Mouse (Mus musculus): ENCODE results near the gene Nceh1.
A peak's percentile ranks its signal among the peaks of the same experiment; 100 is the strongest.

Gene Nceh1

GRCm38 (mm10) chr3:27182733-27183600 is at the start of gene Nceh1:
Gene Nceh1, plus strand, starts transcription at chr3:27182965.
- peak; percentile 97 to 98 for DNase-seq

- no peak for DNase-seq
Observed at GRCm38 (mm10) chr3:27140101-27140500, 42.7 kb upstream of the Nceh1 start.

GRCm38 (mm10) chr3:27143570-27143969 is 39.2 kb upstream of the Nceh1 start:
- no peak for DNase-seq

- DNase-seq = peak; percentile 16 to 66
Observed at GRCm38 (mm10) chr3:27145733-27146132, 37.0 kb upstream of the Nceh1 start.

GRCm38 (mm10) chr3:27153191-27153671 is 29.5 kb upstream of the Nceh1 start:
- peak; percentile 50 to 53 for DNase-seq

- peak; percentile 99 to 100 for DNase-seq
Observed at GRCm38 (mm10) chr3:27153701-27154209, 29.0 kb upstream of the Nceh1 start, which contains the start of gene Ect2. Gene Ect2, minus strand, starts transcription at chr3:27153878.

- DNase-seq = no peak
Observed at GRCm38 (mm10) chr3:27154280-27154679, 28.5 kb upstream of the Nceh1 start.

GRCm38 (mm10) chr3:27155051-27155855 is 27.5 kb upstream of the Nceh1 start:
- peak; percentile 72 to 78 for DNase-seq

- DNase-seq = no peak
Observed at GRCm38 (mm10) chr3:27155856-27156593, 26.7 kb upstream of the Nceh1 start.

- DNase-seq = no peak
Observed at GRCm38 (mm10) chr3:27156594-27156949, 26.2 kb upstream of the Nceh1 start.

- no peak for DNase-seq
Observed at GRCm38 (mm10) chr3:27158910-27159309, 23.9 kb upstream of the Nceh1 start.

GRCm38 (mm10) chr3:27161645-27162409 is 20.9 kb upstream of the Nceh1 start:
- DNase-seq = no peak

- DNase-seq = no peak
Observed at GRCm38 (mm10) chr3:27162410-27162804, 20.4 kb upstream of the Nceh1 start.

- no peak for DNase-seq
Observed at GRCm38 (mm10) chr3:27165481-27166065, 17.2 kb upstream of the Nceh1 start.

- no peak for DNase-seq
Observed at GRCm38 (mm10) chr3:27170257-27170656, 12.5 kb upstream of the Nceh1 start.

GRCm38 (mm10) chr3:27179711-27180110 is 3.1 kb upstream of the Nceh1 start:
- no peak for DNase-seq

GRCm38 (mm10) chr3:27183601-27184175 is 923 bp downstream of the Nceh1 start:
- peak; percentile 64 to 80 for DNase-seq

GRCm38 (mm10) chr3:27188386-27188785 is 5.6 kb downstream of the Nceh1 start:
- DNase-seq = peak; percentile 48 to 82

- peak; percentile 92 to 96 for DNase-seq
Observed at GRCm38 (mm10) chr3:27189320-27190261, 6.8 kb downstream of the Nceh1 start.

- no peak for DNase-seq
Observed at GRCm38 (mm10) chr3:27190865-27191264, 8.1 kb downstream of the Nceh1 start.

Measured in kidney, postnatal 25 days (tissue).